ENCODE assay signal across 9 mouse cellular contexts in genomic region chr5:49857202-49857601, GRCm38 (mm10).
DNase-seq lines count a peak whose midpoint lies in the region.
"Had no signal": no experiment of that assay in that cellular context is flagged by ENCODE, and none has a peak within 500 bp of the region (broad histone marks: within the 10 kb centered on the region; RNA-seq: fewer than 3 reads in every experiment).

No protein-coding gene starts in this region.

- DNase-seq in cerebellum, adult 11-12 months: peak; percentile 16
- DNase-seq in cerebellum, postnatal 4 days (ENCODE audit: low spot score in 2 of 2): no peak
- DNase-seq in left cerebral cortex, postnatal 4 days: peak; percentile 7
- no peak for DNase-seq in left cerebral cortex, adult 9 months (ENCODE audit: low spot score in 2 of 2)
- DNase-seq in ZHBTc4 (ENCODE audit: low read depth, low spot score): peak; percentile 66
- peak; percentile 38 for DNase-seq in kidney, postnatal 4 days
- no peak for DNase-seq in heart, adult 8-10 months (ENCODE audit: low spot score)
- DNase-seq in heart, adult 9 months (ENCODE audit: low spot score in 2 of 2): no peak
- DNase-seq: right cerebral cortex, postnatal 4 days had no signal

- intact Hi-C loops in left cerebral cortex, postnatal 4 days (cut with DNase I): no loop called here

Comparison
In these comparisons a context has a peak if more than half of its experiments do, and no peak if none do; other contexts are left out.
1. DNase-seq: peak in cerebellum, adult 11-12 months (single experiment), left cerebral cortex, postnatal 4 days (single experiment), ZHBTc4 (single experiment) and kidney, postnatal 4 days (2 of 2); none in cerebellum, postnatal 4 days (0 of 2), left cerebral cortex, adult 9 months (0 of 2), heart, adult 8-10 months (single experiment) and heart, adult 9 months (0 of 2).